In genomic region chr19:31791724-31792123, GRCm38 (mm10) we compare ENCODE assay signal across 22 mouse cellular contexts. TPM values are rescaled to one million over a fixed set of nuclear protein-coding genes. Genes with fewer than 3 reads are reported as not detected.
DNase-seq lines count a peak whose midpoint lies in the region; ATAC-seq and TF ChIP-seq lines count a peak whose summit lies in the region.
"Had no signal": no experiment of that assay in that cellular context is flagged by ENCODE, and none has a peak within 500 bp of the region (broad histone marks: within the 10 kb centered on the region; RNA-seq: fewer than 3 reads in every experiment).

No protein-coding gene starts in this region.

- 16% methylated on average over 3 of the region's 3 CpGs for WGBS in heart, embryonic 13.5 days
- WGBS in heart, embryonic 14.5 days, result 11% methylated on average over 3 of the region's 3 CpGs
- 33% methylated on average over 3 of the region's 3 CpGs for WGBS in liver, embryonic 12.5 days (ENCODE audit: insufficient replicate concordance)

- no peak overlapping the region for H3K9ac ChIP-seq in heart, embryonic 13.5 days
- no peak overlapping the region for H3K9ac ChIP-seq in heart, embryonic 14.5 days (ENCODE audit: low read length)
- H3K9ac ChIP-seq in liver, embryonic 12.5 days, result no peak overlapping the region

- H3K4me2 ChIP-seq in heart, embryonic 13.5 days, result no peak overlapping the region
- H3K4me2 ChIP-seq in heart, embryonic 14.5 days (ENCODE audit: low read length), result no peak overlapping the region
- peak overlapping the region; percentile 27 for H3K4me2 ChIP-seq in myocyte (ENCODE audit: low read depth)
- H3K4me2 ChIP-seq in liver, embryonic 12.5 days, result no peak overlapping the region

- no peak for DNase-seq in heart, postnatal 36 days
- DNase-seq in heart, adult 18-20 months, result no peak
- DNase-seq: adrenal gland, adult 2 months; adrenal gland, adult 8-10 months; adrenal gland, postnatal 10 days; adrenal gland, postnatal 14 days; adrenal gland, postnatal 25 days; adrenal gland, postnatal 36 days; B cell, adult 2 months; cerebellum, adult 11 months; cerebellum, adult 11-12 months; cerebellum, adult 18-20 months had no signal

- no peaks in the 10 kb centered on the region for H3K27me3 ChIP-seq in heart, embryonic 13.5 days (replicated peaks)
- H3K27me3 ChIP-seq in heart, embryonic 14.5 days (ENCODE audit: control insufficient read depth, insufficient read depth, low read length), result no peaks in the 10 kb centered on the region
- H3K27me3 ChIP-seq in myocyte (ENCODE audit: control insufficient read depth, insufficient read depth, insufficient read length), result no peaks in the 10 kb centered on the region
- no peaks in the 10 kb centered on the region for H3K27me3 ChIP-seq in liver, embryonic 12.5 days (replicated peaks)
- H3K27me3 ChIP-seq: CH12.LX had no signal

- no peak for ATAC-seq in heart, embryonic 13.5 days (ENCODE audit: extremely low read depth, insufficient number of reproducible peaks, low FRiP score, low TSS enrichment)
- no peak for ATAC-seq in heart, embryonic 14.5 days (ENCODE audit: insufficient number of reproducible peaks, insufficient read depth, low FRiP score, low read depth)
- no peak for ATAC-seq in liver, embryonic 12.5 days
- ATAC-seq: activated CD4-positive, CD25-positive, alpha-beta regulatory T cell, adult 4 months; CD4-positive, CD25-positive, alpha-beta regulatory T cell, adult 4 months; Patski had no signal

- no peak overlapping the region for H3K4me3 ChIP-seq in heart, embryonic 13.5 days
- H3K4me3 ChIP-seq in heart, embryonic 14.5 days (ENCODE audit: control insufficient read depth in 1 of 2, insufficient read depth in 1 of 2, low read depth in 1 of 2, low read length in 2 of 2), result no peak overlapping the region
- no peak overlapping the region for H3K4me3 ChIP-seq in myocyte
- H3K4me3 ChIP-seq in liver, embryonic 12.5 days, result no peak overlapping the region

- no peaks in the 10 kb centered on the region for H3K36me3 ChIP-seq in heart, embryonic 13.5 days
- H3K36me3 ChIP-seq in heart, embryonic 14.5 days (ENCODE audit: control insufficient read depth, insufficient read depth, low read length), result no peaks in the 10 kb centered on the region
- no peaks in the 10 kb centered on the region for H3K36me3 ChIP-seq in myocyte (ENCODE audit: control insufficient read depth, insufficient read depth)
- no peaks in the 10 kb centered on the region for H3K36me3 ChIP-seq in liver, embryonic 12.5 days
- H3K36me3 ChIP-seq: G1E had no signal

- TF ChIP-seq POLR2A in myocyte (IDR thresholded peaks at IDR 0.05; ENCODE audit: insufficient read length, low read depth), result no peak

- H3ac ChIP-seq in myocyte (ENCODE audit: control insufficient read depth, insufficient read length), result no peak overlapping the region

- no peaks in the 10 kb centered on the region for H3K9me3 ChIP-seq in heart, embryonic 13.5 days
- no peaks in the 10 kb centered on the region for H3K9me3 ChIP-seq in heart, embryonic 14.5 days (ENCODE audit: control insufficient read depth, low read length)
- H3K9me3 ChIP-seq in liver, embryonic 12.5 days (replicated peaks), result no peaks in the 10 kb centered on the region
- H3K9me3 ChIP-seq: G1E had no signal

- no peaks in the 10 kb centered on the region for H3K79me2 ChIP-seq in myocyte (ENCODE audit: control insufficient read depth, insufficient read depth)

- peaks cover 5% of the 10 kb centered on the region for H3K4me1 ChIP-seq in heart, embryonic 13.5 days
- H3K4me1 ChIP-seq in heart, embryonic 14.5 days (ENCODE audit: control insufficient read depth in 2 of 2, insufficient read depth in 2 of 2, low read length in 2 of 2), result peaks cover 0 to 4% of the 10 kb centered on the region in 2 experiments
- H3K4me1 ChIP-seq in liver, embryonic 12.5 days, result no peaks in the 10 kb centered on the region

- intact Hi-C loops in heart, postnatal 36 days (cut with DNase I), result no loop called here

- H3K27ac ChIP-seq in heart, embryonic 13.5 days (replicated peaks), result 0 out of 2 replicates have a peak overlapping the region, but pooled peaks have one; percentile 16
- peak overlapping the region; percentile 3 to 49; a peak in 1 of 4 replicates for H3K27ac ChIP-seq in heart, embryonic 14.5 days (replicated peaks in 1 of 2; ENCODE audit: control insufficient read depth in 1 of 2, insufficient read depth in 1 of 2, low read depth in 2 of 2, low read length in 2 of 2)
- no peak overlapping the region for H3K27ac ChIP-seq in liver, embryonic 12.5 days

TF ChIP-seq in myocyte, 11 proteins besides CTCF, POLR2A, EP300 and RAD21:
- TF ChIP-seq CEBPB (IDR thresholded peaks at IDR 0.05; ENCODE audit: insufficient read depth, poor library complexity, severe bottlenecking), result no peak
- TF ChIP-seq MYOD1 (IDR thresholded peaks at IDR 0.05; ENCODE audit: control insufficient read depth in 1 of 3, insufficient read length in 2 of 3, low read depth in 2 of 3), result peak in 2 of 3 experiments; percentile 45 to 57
- no peak for TF ChIP-seq REST (IDR thresholded peaks at IDR 0.05; ENCODE audit: insufficient read depth, insufficient read length)
- peak; percentile 3 for TF ChIP-seq TCF12 (IDR thresholded peaks at IDR 0.05; ENCODE audit: insufficient read depth, poor library complexity, severe bottlenecking)
- no peak for TF ChIP-seq E2F4 (IDR thresholded peaks at IDR 0.05; ENCODE audit: insufficient read depth)
- TF ChIP-seq MYOG (IDR thresholded peaks at IDR 0.05; ENCODE audit: control insufficient read depth in 1 of 3, insufficient read depth in 1 of 3, insufficient read length in 2 of 3, low read depth in 2 of 3), result peak in 1 of 3 experiments; percentile 84

RNA-seq across cellular contexts. Expression of gene Prkg1, which starts 26.9 kb away (rescaled TPM):
- 6.4 and 6.9 TPM in 2 replicates for polyA plus RNA-seq in heart, embryonic 13.5 days (2015; fragmentation: Nextera tagmentation; extraction: Ambion mirVana)
- total RNA-seq in heart, postnatal 36 days (2021), result 10 to 100 TPM; 12.7 to 13.4 TPM
- 8.0 and 9.6 TPM in 2 replicates for polyA plus RNA-seq in heart, embryonic 14.5 days (2014; fragmentation: Nextera tagmentation; extraction: Ambion mirVana)
- 10 to 100 TPM; 11.2 to 11.5 TPM for total RNA-seq in heart, adult 18-20 months (2021)
- 1.7 TPM for polyA plus RNA-seq in myocyte (2012; fragmentation: generic; extraction: Trizol)
- polyA plus RNA-seq in liver, embryonic 12.5 days (2016; fragmentation: Nextera tagmentation; extraction: Ambion mirVana), result 1.4 and 1.6 TPM in 2 replicates
- total RNA-seq: CH12.LX, MEL had no signal
- polyA plus RNA-seq: Patski had no signal
